Mouse (Mus musculus): ENCODE data around the gene Iscu.

DNA sequence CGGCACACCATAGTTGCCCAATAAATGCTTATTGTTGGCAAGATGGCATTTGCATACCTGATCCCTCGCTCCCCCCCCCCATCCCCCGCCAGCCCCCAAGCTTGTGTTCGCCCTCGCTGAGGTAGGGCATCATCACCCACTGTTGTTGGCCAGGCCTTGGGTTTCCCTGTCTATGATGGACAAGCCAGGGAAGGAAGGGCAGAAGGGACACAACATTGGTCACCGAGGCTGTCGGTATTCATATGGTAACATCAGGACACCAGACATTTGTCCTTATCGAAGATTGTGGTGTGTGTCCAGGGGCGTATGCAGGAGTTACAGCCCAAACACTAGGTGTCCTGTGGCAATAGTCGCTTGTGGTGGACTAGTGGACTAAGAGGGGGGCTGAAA, 36.4 kb upstream of the Iscu start:
- no peak for TF ChIP-seq TAL1 (IDR thresholded peaks at IDR 0.05; ENCODE audit: low read length)
- TF ChIP-seq GATA1 (IDR thresholded peaks at IDR 0.05; ENCODE audit: low read length) = no peak
